Mouse (Mus musculus) monocyte, adult 59 days (primary cell): Measurements from ENCODE around the gene Inafm1. TPM values are rescaled to one million over a fixed set of nuclear protein-coding genes. Genes with fewer than 3 reads are reported as not detected.

Experiments used
- total RNA-seq, 2 experiments: library from RNA; stranded (reverse); gene quantifications; one replicate each; pipeline ENCODE4 v1.2.4; 2023

Inafm1 gene
- total RNA-seq, result 10 to 100 TPM; 22.5 to 23.4 TPM

GRCm38 (mm10) chr7:16273081-16273765, at the start of gene Inafm1:
TSS of gene Inafm1 (minus strand) at chr7:16273617.

GRCm38 (mm10) chr7:16308093-16308492, 34.7 kb upstream of the Inafm1 start, which contains the start of gene Bbc3:
TSS of gene Bbc3 (plus strand) at chr7:16308393.

GRCm38 (mm10) chr7:16286026-16286961, 12.9 kb upstream of the Inafm1 start, which contains the start of gene Ccdc9:
TSS of gene Ccdc9 (minus strand) at chr7:16286795.

GRCm38 (mm10) chr7:16259110-16259590, 14.3 kb downstream of the Inafm1 start, which contains the start of gene C5ar1:
TSS of gene C5ar1 (minus strand) at chr7:16259540.

GRCm38 (mm10) chr7:16244067-16244466, 29.4 kb downstream of the Inafm1 start, which contains the start of gene C5ar2:
TSS of gene C5ar2 (minus strand) at chr7:16244154.

Other genes starting within 250 kb of the Inafm1 start
- 10 to 100 TPM; 41.9 to 54.2 TPM for gene Bicra, start 225.7 kb downstream of the Inafm1 start, total RNA-seq
- gene Zfp541, start 211.8 kb downstream of the Inafm1 start, total RNA-seq, result under 1 TPM; 0.50 to 0.70 TPM
- gene Napa, start 175.2 kb downstream of the Inafm1 start, total RNA-seq, result 100 to 1,000 TPM; 224 to 251 TPM
- gene Kptn, start 153.7 kb downstream of the Inafm1 start, total RNA-seq, result 10 to 100 TPM; 23.0 to 27.9 TPM
- gene Slc8a2, start 143.8 kb downstream of the Inafm1 start, total RNA-seq, result under 1 TPM in 1 of 2 experiments, not detected in 1; 0.24 TPM
- 1 to 10 TPM; 5.1 to 6.4 TPM for gene Meis3, start 98.5 kb downstream of the Inafm1 start, total RNA-seq
- gene Dhx34, start 51.6 kb downstream of the Inafm1 start, total RNA-seq, result 10 to 100 TPM; 31.1 to 32.0 TPM
- 1 to 10 TPM; 5.2 to 6.0 TPM for gene C5ar2, start 29.5 kb downstream of the Inafm1 start, total RNA-seq
- 10 to 100 TPM; 80.1 to 84.6 TPM for gene C5ar1, start 14.1 kb downstream of the Inafm1 start, total RNA-seq
- gene Ccdc9, start 13.2 kb upstream of the Inafm1 start, total RNA-seq, result 100 to 1,000 TPM; 303 to 392 TPM
- 100 to 1,000 TPM; 117 to 125 TPM for gene Bbc3, start 34.8 kb upstream of the Inafm1 start, total RNA-seq
- gene Sae1, start 114.2 kb upstream of the Inafm1 start, total RNA-seq, result 10 to 100 TPM; 24.3 to 30.5 TPM
- gene Zc3h4, start 127.3 kb upstream of the Inafm1 start, total RNA-seq, result 10 to 100 TPM; 67.3 to 74.4 TPM
- 10 to 100 TPM; 36.2 to 52.9 TPM for gene Tmem160, start 179.2 kb upstream of the Inafm1 start, total RNA-seq
- not detected for gene Npas1, start 204.1 kb upstream of the Inafm1 start, total RNA-seq